Mouse (Mus musculus): Measurements from ENCODE around the gene Gm14151.
"Not testable (repeated sequence)": the region's sequence is repeated elsewhere in the genome, so short reads cannot be mapped to it uniquely, and the experiment has no call there.

Gm14151 gene

GRCm38 (mm10) chr2:151092250-151092649 is at the start of gene Gm14151:
Gene Gm14151, minus strand, starts transcription at chr2:151092350.
- not testable (repeated sequence) for DNase-seq (ENCODE audit: low spot score)

- DNase-seq (ENCODE audit: low spot score) = not testable (repeated sequence)
Measured at GRCm38 (mm10) chr2:151097945-151098344, 5.8 kb upstream of the Gm14151 start, which contains the start of gene Gm14147. Gene Gm14147, plus strand, starts transcription at chr2:151098245.

DNA sequence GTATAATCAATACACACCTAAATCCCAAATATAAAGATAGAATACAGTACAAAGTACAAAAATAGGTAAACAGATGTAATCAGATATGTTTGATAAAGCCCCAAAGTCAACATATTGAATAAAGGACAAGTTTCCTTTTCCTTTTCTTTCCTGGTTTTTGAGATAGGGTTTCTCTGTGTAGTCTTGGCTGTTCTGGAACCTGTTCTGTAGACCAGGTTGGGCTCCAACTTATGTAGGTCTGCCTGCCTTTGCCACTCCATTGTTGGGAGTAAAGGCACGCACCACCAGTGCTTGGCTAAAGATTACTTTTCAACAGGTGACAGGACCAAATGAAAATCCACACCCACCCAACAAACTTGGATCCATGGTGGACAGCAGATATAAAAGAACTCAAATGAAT is 35.5 kb downstream of the Gm14151 start:
- DNase-seq (ENCODE audit: low spot score) = no peak

GRCm38 (mm10) chr2:151040411-151040810 is 51.7 kb downstream of the Gm14151 start:
- no peak for DNase-seq (ENCODE audit: low spot score)

GRCm38 (mm10) chr2:151039726-151040125 is 52.4 kb downstream of the Gm14151 start:
- DNase-seq (ENCODE audit: low spot score) = no peak

GRCm38 (mm10) chr2:151039232-151039695 is 52.9 kb downstream of the Gm14151 start, which contains the start of the genes Ninl and Nanp:
Gene Ninl, minus strand, starts transcription at chr2:151039382.
Gene Nanp, minus strand, starts transcription at chr2:151039398.
- DNase-seq (ENCODE audit: low spot score) = peak; percentile 91

GRCm38 (mm10) chr2:151038811-151039222 is 53.3 kb downstream of the Gm14151 start:
- DNase-seq (ENCODE audit: low spot score) = no peak

DNA sequence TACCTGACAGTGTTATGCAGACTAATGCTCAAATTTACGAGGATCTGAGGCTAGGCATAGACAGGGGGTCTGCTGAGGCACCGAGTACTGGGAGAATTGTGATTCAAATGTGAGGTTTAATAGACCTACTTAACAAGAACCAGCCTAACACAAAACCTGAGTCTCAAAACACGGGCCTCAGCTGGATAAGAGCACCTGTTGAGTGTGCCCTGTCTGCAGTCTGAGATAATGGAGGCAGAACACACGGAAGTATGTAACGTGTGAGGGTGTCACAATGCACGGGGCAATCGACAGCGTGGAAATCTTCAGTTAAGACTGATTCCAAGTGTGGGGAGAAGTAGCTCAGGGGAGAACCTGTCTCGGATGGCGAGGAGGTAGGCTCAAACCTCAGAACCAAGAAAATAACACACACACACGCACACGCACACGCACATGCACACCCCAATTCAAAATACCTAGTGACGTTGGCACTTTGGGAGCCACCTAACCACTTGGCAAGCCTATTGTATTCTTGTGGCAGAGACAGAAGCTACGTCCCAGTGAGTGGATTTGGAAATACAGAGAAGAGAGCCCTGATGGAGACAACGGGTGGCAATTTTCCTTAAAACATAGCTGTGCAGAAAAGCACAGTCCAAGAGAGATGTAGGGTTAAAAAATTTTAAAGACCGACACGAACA is 54.1 kb downstream of the Gm14151 start:
- peak; percentile 40 for DNase-seq (ENCODE audit: low spot score)

- no peak for DNase-seq (ENCODE audit: low spot score)
Measured at GRCm38 (mm10) chr2:151037292-151037691, 54.9 kb downstream of the Gm14151 start.
